Mouse (Mus musculus): ENCODE measurements around the gene Zfp420.
"Not testable (repeated sequence)": the region's sequence is repeated elsewhere in the genome, so short reads cannot be mapped to it uniquely, and the experiment has no call there.

Zfp420 gene

DNA sequence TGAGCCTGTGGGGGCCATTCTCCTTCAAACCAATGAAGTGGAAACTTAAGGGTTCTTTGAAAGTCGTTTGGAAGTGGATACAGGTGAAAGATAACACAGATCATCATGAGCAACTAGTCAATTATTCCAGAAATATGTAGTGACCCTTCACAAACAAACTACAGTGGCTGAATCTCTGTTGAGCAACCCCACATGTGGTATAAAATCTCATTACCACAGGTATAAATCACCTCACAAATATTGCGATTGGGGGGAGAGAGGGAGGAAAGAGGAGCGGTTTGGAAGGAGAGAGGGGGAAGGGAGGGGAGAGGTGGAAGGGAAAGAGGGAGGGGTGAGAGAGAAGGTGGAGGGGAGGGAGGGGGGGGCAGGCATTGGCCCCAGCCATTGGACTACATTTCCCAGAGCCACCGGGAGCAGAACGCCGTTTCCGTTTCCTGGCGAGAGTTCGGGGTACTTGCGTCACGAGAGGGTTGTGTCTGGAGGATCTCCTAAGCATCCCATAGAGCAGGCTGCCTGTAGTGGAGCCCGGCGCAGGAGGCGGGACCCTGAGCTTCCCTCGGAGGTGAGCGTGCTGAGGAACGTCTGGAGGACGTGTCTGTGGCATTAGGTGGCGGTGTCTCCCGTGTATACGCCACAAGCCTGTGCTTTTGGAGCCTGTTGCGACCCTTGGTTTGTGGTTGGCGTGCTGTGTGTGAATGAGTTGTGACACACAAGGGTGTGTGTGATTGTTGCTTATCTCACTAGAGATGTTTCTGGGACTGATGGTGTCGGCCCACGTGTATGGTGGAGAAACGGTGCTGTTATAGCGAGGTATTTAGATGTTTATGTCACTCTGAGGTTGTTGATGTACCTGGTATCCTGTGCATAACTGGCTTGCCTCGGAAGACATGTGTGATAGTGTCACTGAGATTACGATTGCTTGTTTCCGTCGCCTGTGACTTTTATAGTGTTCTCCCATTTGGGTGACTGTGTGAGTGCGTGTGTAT lies at the start of gene Zfp420:
Zfp420 (plus strand) TSS at position 448 of the 986 bp plus-strand sequence.
- peak; percentile 88 for DNase-seq

DNA sequence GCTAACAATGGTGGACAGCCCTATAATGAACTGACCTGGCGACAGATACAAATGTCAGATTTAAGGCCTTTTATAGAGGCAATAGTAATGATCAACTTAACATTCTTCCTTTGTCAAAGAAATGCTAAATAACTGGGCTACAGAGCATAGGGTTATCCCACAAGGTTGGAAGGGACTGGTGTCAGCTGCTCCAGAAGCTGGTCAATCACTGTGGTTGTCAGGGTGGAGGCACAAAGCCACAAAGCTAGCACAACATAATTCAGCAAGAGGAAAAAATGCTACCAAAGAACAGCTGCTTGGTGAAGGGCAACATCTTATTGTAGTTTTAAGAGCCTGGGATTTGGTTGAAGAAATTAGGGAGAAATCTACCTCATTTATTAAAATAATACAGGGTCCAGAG lies 47.5 kb upstream of the Zfp420 start:
- DNase-seq, result no peak

DNA sequence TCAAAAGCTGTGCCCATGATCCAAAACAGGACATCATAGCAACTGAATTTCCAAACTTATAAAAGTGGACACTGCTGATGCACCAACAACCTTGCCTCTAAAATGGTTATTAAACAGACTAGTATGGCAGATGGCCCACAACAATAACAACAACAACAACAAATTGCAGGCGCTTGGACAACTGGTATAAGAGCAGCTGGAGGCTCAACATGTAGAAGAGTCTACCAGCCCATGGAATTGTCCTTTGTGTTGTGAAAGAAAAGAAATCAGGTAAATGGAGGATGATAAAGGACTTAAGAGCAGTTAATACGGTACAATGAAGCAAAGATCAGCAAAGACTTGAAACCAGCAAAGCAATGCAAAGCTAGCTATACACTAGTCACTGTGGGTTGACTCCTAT lies 45.4 kb upstream of the Zfp420 start:
- no peak for DNase-seq

DNA sequence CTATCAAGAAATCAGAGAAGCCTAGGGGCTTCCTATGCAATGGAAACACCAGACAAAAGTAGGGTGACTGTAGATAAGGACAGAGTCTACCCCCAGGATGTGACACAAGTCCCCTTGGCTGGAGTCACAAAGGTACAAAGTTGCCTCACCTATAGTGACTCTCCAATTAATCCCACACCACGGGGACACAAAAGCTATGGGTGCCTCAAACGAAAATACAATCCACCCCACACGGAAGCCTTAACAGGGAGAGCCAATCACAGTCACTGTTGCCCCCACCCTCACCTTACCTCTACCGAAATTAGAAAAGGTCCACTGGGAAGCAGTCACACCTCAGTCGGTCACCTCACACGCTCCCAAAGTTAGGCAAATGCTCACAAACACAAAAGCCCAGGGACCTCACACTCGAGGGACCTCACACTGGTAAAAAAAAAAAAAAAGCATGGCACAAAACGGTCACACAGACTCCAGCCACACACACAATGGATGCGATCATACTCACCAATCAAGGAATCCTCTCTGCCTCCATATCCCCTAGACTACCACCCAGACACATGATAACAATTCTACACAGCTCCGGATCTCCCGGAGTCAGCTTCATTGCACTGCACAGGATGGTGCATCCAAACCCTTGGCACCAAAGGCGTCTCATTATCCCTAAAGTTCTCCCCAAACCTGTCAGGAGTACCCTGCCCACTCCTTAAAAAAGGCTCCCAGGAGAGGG lies 44.6 kb upstream of the Zfp420 start:
- no peak for DNase-seq

DNA sequence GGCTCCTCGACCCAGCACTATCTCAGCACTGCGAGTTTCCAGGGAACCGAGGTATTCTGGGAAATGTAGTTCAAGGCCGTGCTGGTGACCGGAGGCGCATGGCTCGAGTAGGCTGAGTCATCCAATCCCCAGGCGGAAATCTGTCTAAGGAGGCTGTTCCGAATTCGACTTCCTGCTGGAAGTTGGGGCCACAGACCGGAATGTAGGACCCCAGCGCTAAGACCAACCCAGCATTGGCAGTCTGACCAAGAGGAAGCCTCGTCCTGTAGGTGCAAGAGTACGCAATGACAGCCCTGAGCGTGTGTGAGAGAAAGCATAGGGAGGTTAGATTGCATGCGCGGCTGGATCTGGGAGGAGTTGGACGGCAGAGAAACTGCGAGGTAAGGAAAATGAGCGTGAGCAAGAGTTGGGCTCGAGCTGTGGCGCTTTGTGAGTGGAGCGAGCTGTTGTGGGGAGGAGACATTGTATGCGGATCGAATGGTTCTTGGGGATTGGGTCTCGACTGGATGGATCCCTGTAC lies 43.8 kb upstream of the Zfp420 start, which contains the start of gene Zfp790:
Zfp790 (plus strand) TSS at position 205 of the 520 bp plus-strand sequence.
- DNase-seq, result peak; percentile 88

DNA sequence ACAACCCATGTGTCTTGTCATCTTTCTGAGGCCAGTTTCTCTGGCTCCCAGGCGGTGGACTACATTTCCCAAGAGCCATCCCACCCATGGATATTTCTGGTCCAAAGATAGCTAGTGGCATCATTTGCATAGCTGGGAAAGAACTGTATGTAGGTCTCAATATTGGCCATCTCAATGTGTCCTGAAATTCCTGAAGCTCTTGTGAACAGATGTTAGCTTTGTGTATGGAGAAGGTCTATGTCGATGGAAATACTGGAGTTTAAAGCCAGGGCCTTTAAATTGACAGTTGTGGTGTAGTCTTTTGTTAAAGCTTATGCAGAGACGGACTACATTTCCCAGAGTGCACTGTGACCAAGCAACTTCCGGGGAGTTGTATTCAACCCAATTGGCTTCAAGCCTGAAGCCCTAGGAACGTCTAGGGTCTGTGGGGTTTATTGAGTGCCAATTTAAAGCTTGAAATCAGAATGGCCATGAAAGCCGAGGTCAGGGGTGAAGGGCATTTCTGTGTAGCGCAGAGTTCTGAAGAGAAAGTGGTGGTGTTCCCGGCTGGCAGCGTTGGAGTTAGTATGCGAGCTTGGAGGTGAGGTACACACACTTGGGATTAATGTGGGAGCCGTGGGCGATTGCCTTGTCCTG lies 41.0 kb upstream of the Zfp420 start:
- DNase-seq, result peak; percentile 80

DNA sequence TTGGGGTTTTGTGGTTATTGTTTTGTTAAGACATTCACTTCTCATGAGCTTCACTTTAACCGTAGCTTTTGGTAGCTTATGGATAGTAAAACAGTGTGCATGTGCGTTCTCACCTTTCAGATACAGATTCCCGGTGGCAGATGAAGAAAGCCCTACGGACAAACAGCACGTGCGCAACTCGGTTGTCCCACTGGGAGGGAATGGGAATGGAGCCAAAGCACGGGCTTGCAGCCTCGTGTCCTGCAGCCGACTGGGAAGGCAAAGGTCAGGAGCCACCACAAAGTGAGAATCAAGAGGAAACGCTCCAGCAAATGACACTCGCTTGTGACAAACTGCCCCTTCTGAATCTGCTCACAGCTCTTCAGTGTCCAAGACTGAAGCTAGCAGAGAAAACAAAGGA lies 31.8 kb upstream of the Zfp420 start:
- no peak for DNase-seq

DNA sequence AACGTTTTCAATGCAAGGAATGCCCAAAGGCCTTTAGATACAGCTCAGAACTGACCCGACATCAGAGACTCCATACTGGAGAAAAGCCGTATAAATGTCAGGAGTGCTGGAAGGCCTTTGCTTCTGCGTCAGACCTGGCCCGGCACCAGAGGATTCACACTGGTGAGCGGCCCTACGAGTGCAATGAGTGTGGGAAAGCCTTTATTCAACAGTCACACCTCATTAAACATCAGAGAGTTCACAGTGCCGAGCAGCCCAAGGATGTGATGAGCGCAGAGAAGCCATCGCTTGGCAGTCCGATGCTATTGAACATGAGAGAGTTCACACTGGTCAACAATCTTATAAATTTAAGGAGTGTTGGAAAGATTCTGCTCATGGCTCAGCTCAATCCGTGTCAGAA lies 30.0 kb upstream of the Zfp420 start:
- no peak for DNase-seq

DNA sequence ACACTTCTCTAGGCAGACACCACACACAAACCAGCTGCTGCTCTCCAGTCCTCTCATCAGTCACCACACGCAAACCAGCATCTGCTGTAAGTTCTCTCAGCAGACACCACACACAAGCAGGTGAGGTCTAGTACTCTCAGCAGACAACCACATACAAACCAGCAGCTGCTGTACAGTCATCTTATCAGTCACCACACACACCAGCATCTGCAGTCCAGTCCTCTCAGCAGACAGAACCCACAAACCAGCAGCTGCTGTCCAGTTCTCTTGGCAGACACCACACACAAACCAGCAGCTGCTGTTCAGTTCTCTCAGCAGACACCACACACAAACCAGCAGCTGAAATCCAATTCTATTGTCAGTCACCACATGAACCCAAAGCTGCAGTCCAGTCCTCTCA lies 23.0 kb upstream of the Zfp420 start:
- DNase-seq, result no peak

DNA sequence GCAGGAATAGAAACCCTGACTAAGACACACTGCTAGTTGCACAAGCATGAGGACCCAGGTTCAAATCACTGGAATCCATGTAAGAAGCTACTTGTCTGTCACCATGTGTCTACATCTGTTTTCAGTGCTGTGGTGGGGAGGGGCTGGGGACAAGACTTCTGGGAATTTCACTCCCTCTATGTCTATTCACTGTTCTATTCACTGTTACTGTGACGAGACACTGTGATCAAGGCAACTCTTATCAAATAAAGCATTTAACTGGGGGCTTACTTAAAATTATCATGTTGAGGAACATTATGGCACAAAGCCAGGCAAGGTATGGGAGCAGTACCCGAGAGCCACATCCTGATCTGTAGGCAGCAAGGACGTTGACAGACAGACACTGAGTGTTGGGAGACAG lies 20.5 kb upstream of the Zfp420 start:
- no peak for DNase-seq

DNA sequence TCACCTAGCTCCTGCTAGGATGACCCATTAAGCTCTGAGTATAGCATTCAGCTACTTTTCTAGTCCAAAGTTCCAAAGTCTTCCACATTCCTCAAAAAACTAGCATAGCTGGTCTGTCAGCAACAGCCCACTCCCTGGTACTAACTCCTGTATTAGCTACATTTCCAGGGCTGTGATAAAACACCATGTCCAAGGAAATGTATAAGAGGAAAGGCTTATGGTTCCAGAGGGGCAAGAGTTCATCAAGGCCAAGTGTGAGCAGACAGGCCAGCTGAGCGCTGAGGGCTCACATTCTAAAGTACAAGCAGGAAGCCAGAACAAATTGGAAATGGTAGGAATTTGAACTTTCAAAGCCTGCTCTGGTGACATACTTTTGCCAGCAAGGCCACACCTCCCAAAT lies 17.7 kb upstream of the Zfp420 start:
- DNase-seq, result no peak

DNA sequence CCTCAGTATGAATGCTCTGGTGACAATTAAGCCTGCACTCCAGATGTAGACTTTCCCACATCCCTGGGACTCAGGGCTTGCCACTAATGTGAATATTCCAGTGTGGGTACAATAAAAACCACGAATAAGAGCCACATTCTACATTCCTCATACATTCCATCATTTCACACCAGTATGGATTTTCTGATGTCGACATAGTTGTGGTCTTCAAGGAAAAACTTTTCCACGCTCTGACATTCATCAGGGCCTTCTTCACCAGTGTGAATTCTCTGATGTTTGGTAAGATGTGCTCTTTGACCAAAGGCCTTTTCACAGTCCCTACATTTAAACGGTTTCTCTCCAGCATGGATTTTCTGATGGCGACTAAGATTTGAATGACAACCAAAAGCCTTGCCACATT lies 15.2 kb upstream of the Zfp420 start:
- DNase-seq, result no peak

DNA sequence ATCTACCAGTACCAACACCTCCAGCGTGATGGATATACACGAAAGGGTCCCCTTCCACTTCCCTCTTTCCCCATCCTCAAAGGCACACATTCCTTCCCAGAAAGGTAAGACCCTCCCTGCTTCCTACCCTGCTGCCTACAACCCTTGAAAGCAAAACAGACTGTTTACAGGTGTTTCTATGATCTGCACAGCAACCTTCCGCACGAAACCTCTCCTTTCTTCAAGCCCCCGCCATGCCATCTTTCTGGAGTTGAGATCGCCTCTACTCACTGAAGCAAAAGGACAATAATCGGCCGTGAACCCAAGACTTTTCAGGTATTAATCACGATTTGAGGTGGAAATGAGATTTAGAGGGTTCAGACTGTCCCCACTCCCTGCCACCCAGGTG lies 7.0 kb upstream of the Zfp420 start:
- DNase-seq, result no peak

DNA sequence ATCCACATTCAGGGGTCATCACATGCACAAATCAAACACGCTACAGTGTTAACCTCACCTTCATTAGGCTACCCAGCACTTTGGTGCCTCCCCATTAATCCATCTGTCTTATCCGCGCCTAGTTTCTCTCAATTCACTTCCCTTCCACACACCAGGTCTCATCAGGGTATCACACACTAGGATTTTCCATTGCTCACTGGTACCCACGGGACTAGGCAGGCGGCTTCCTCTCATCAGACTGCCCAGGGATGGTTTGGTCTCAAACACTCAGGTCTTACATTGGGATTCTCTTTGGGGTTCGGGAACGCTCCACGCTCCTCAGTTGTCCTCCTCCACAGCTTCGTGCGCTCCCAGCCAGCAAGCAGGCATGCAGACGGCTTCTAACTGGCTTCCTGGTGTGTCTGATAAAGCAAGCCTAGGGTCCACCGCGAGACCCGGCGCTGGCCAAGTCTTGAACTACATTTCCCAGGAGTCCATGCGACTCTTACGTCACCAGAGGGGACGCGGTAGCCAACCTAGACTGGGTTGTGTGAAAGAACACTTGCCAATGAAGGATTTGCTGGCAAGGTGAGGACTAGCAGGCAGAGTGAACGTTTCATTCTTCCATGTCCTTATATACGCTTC lies 6.4 kb upstream of the Zfp420 start, which contains the start of gene Zfp940:
Zfp940 (minus strand) TSS at position 451 of the 624 bp plus-strand sequence.
- peak; percentile 88 for DNase-seq

DNA sequence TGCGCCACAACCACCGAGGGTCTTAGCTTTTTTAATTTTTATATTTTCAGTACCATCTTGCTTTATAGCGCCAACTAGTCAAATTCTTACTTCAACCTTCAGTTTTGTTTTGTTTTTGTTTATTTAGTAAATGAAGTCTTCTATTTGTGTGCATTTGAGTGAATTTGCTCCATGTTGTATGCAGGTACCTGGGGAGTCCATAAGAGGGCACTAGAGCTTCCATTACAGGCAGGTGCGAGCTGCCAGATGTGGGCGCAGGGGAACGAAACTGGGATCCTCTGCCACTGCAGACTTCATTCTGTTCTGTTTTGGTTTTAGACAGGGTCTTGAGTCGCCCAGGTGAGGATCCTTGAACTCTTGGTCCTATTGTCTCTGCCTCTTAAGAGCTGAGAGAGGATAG lies 1.9 kb downstream of the Zfp420 start:
- DNase-seq, result no peak

DNA sequence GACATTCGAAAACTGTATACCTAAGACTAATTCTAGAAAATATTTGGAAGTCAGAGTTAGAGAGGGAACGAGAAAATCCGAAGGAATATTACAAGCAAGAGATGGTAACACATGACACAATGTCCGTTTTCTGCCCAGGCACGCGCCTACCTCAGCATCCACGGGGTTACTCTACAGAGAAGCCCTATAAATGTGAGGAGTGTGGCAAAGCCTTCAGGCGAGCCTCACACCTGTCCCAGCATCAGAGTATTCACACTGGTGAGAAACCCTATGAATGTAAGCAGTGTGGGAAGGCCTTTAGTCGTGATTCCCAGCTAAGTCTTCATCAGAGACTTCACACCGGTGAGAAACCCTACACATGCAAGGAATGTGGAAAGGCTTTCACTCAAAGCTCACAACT lies 14.5 kb downstream of the Zfp420 start:
- DNase-seq, result no peak

DNA sequence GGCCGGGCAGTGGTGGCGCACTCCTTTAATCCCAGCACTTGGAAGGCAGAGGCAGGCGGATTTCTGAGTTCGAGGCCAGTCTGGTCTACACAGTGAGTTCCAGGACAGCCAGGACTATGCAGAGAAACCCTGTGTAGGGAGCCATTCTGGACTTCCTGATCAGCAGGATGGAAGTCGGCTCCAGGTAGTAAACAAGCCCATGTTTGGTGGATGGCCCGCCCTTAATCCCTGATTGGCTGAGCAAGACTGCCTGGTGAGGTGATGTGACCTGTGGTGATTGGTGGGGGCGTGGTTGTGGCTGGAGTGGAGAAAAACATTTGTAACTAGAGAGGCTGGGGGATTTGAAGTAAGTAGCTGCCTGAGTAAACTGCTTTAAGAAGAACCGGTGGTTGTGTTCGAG lies 17.8 kb downstream of the Zfp420 start:
- DNase-seq, result not testable (repeated sequence)

DNA sequence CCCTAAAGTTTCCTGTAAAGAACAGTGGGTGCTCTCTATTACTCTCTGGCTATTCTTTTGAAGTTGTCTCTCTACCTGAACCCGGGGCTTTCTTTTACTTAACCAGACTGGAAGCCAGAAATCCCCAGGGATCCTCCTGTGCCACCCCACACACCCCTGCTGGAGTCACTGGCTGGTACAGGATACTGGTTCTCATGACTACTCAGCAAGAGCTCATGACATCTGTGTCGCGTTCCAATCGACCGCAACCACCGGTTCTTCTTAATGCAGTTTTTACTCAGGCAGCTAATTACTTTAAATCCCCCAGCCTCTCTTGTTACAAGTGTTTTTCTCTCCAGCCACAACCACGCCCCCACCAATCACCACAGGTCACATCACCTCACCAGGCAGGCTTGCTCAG lies 20.3 kb downstream of the Zfp420 start:
- DNase-seq, result no peak

DNA sequence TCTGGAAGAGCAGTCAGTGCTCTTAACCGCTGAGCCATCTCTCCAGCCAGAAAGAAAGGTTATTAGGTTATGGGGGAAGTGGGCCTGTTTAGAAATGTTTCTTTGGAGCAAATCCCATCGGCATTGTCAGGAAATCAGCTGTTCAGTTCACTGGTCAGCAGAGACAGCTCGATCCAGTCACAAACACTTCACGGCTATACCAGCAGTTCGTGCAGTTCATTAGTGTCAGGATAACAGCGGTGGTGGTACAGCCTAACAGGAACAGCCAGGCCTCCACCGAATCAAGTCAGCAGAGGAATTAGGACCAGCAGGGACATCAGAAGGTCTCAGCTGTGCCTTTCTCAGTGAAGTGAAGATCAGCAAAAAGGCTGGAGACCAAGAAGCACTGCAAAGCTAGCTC lies 21.1 kb downstream of the Zfp420 start:
- no peak for DNase-seq

DNA sequence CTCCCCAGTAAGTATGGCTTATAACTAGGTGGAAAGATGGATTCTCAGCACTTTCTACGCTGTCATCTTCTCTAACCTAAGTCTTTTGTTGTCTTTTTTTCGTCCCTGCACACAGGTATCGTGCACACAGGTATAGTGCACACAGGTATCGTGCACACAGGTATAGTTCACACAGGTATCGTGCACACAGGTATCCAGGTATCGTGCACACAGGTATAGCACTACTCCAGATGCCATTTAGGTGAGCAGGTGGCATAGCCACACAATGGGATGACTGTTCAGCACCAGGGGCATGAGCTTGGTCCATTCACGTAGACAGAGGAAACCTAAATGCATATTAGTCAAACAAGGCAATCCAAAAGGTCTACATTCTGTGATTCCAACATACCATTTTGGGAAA lies 30.7 kb downstream of the Zfp420 start:
- no peak for DNase-seq

DNA sequence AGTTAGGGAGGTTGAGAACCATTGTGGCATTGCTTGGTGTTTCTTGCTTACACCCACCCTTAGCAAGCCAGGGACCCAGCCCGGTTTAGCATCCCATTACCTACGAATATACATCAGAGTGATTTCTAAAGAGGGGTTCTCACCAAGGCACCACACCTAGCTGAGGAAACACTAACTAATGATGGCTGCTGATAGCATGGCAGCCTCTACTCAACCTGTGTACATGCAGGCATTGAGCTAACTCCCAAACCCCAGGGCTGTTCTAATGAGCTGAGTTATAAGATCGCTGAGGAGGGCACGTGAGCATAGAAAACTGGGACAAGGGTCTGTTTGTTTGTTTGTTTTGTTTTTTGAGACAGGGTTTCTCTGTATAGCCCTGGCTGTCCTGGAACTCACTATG lies 33.0 kb downstream of the Zfp420 start:
- DNase-seq, result no peak

DNA sequence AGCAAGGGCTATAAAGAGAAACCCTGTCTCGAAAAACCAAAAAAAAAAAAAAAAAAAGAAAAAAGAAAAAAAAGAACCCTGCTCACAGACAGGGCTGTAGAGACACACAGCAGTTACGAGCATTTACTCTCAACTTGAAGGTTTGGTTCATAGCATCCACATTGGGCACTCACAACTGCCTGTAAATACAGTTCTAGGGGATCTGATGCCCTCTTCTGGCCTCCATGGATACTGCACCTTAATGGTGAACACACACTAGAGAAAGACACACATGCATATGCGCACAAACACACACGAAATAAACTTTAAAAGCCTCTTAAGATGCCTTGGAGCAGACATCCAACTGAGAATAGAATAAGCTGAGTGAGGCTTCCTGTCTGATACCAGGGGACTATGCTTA lies 38.6 kb downstream of the Zfp420 start:
- no peak for DNase-seq

DNA sequence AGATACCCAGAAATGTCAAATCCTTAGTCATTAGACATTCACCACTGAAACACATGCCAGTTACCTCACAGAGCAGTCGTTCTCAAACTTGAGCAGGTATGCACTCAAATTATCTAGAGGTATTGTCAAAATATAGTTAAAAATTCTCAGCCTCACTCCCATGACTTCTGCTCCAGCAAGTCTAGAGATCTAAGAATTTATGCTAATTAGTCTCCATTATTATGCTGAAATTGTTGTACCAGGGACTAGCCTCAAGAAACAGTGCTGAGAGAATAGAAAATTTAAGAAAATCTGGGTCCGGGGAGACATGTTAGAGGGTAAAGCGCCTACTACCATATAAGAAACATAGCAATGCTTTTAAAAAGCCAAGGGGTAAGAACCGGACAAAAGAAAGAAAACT lies 44.3 kb downstream of the Zfp420 start:
- DNase-seq, result no peak

Data from right cerebral cortex, postnatal 25 days (tissue).